Mouse (Mus musculus) erythroblast, embryonic 14.5 days (primary cell): Measurements from ENCODE around the gene Mcm5.

Experiments
- GATA1 ChIP-seq: IDR thresholded peaks from 2 replicates; pipeline ENCODE4 v1.6.1; 2012; ENCODE audit warnings: low read length, inconsistent platforms, mixed read lengths
- TAL1 ChIP-seq: IDR thresholded peaks from 3 replicates; pipeline ENCODE4 v1.6.1; 2012; ENCODE audit warnings: low read length, inconsistent platforms, mixed read lengths

DNA sequence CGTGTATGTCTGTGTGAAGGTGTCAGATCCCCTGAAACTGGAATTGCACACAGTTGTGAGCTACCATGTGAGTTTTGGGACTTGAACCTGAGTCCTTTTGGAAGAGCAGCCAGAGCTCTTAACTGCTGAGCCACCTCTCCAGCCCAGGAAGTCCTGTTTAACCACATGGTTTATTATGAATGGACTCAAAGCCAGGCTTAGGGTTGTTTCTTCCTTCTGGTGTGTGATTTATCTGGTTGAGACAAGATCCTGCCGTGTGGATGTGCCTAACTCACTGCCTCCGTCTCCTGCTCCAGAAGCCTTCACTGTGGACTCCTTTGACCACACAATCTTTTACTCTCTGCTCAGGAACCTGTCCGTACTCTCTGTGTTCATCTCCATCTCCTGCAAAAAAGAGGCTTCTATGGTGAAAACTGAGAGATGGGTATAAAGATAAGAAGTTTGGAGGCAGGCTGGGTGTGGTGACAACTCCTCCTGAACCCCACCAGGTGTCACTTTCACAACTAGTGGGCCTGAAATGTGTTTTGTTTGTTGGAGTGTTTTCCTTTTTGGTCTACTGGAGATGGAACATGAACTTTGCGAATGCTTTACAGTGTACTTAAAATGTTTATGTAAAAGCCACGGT lies 27.1 kb upstream of the Mcm5 start:
- TF ChIP-seq TAL1 (no peak), GATA1 (peak; percentile 74)
